Mouse (Mus musculus) A20 (cell line): ENCODE measurements at regions not wholly inside any gene's neighbourhood (a gene's known extent, or its start where the extent isn't known, plus 50 kb on each side); places are given as distances from the start of the nearest gene placed in this dataset.

Experiments
- DNase-seq: peaks from one replicate; pipeline ENCODE4 v3.0.0-alpha.2; 2011; ENCODE audit warnings: low read depth, low spot score

GRCm38 (mm10) chr7:76142455-76142854 lies 87.2 kb upstream of the Agbl1 start:
- no peak for DNase-seq

- no peak for DNase-seq
These were observed 83.3 kb upstream of the Agbl1 start for GRCm38 (mm10) chr7:76146385-76146784.

- no peak for DNase-seq
These were observed 72.8 kb upstream of the Agbl1 start for GRCm38 (mm10) chr7:76156869-76157268.

- no peak for DNase-seq
These were observed 65.5 kb upstream of the Agbl1 start for GRCm38 (mm10) chr7:76164191-76164590.

GRCm38 (mm10) chr7:76164735-76165630 lies 64.7 kb upstream of the Agbl1 start:
- no peak for DNase-seq

GRCm38 (mm10) chr7:76170481-76170880 lies 59.2 kb upstream of the Agbl1 start:
- no peak for DNase-seq

GRCm38 (mm10) chr7:76176235-76176634 lies 53.5 kb upstream of the Agbl1 start:
- DNase-seq: no peak

GRCm38 (mm10) chr7:76177420-76177819 lies 52.3 kb upstream of the Agbl1 start:
- DNase-seq: no peak
